Mouse (Mus musculus): ENCODE measurements at regions not wholly inside any gene's neighbourhood (a gene's known extent, or its start where the extent isn't known, plus 50 kb on each side); places are given as distances from the start of the nearest gene placed in this dataset.
"Not testable (repeated sequence)": the region's sequence is repeated elsewhere in the genome, so short reads cannot be mapped to it uniquely, and the experiment has no call there.

DNA sequence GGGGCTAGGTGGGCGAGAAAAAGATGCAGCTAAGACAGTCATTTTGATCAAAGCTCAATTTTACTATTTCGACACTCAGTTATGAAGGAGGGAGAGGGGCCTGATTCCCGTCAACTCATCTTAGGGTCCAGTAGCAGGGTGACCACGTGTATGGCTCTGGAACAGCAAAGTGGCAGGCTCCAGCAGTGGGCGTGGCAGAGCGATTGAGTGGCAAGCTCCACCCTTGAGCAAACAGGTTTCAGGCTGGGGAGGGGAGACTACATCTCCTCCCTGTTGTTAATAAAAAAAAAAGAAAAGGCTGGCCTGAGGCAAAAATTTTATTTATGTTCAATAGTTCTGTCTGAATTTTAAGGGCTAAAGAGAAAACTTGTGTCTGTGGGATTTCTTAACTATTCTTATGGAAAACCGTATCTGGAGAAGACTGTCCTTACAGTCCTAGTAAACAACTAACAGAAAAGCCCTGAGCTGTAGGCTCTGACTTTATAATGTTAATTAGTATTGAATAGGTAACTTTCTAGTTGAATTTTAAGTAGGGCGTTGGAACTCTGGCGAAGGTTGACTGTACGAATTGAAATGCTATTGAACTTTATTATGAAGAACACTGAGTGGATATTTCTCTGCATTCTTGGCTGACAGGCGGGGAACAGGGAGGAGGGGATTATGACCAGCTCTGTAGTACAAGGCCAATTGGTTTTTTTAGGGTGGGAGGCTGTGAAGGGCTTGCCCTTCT lies 155.1 kb upstream of the Inpp4b start:
- TF ChIP-seq EP300 (IDR thresholded peaks at IDR 0.05; ENCODE audit: insufficient read depth, low read depth, low read length); POLR2A (IDR thresholded peaks at IDR 0.05; ENCODE audit: insufficient read depth, low read length): not testable (repeated sequence)
